Mouse (Mus musculus) megakaryocyte, adult 5-6 weeks (primary cell): ENCODE results near the gene Foxa1. TPM values are rescaled to one million over a fixed set of nuclear protein-coding genes. Genes with fewer than 3 reads are reported as not detected.

Experiments used
- ATAC-seq: 2 replicates; pipeline ENCODE4 v1.8.0; 2016; ENCODE audit warnings: mild to moderate bottlenecking, inconsistent platforms; ENCODE audit not compliant: poor library complexity, severe bottlenecking
- total RNA-seq, 2 experiments: library from RNA; stranded (forward) in 1 of 2; stranded (reverse) in 1 of 2; fragments of 153-499, 151-499 nt in 1 of 2; fragments of 221-1000, 200-1000 nt in 1 of 2; gene quantifications; 2 replicates each; pipeline versions ENCODE4 v1.2.3 to v1.2.4; 2015 to 2017

The Foxa1 gene
- total RNA-seq (2015) = not detected in 2 replicates
- not detected in 2 replicates for total RNA-seq (2017)

DNA sequence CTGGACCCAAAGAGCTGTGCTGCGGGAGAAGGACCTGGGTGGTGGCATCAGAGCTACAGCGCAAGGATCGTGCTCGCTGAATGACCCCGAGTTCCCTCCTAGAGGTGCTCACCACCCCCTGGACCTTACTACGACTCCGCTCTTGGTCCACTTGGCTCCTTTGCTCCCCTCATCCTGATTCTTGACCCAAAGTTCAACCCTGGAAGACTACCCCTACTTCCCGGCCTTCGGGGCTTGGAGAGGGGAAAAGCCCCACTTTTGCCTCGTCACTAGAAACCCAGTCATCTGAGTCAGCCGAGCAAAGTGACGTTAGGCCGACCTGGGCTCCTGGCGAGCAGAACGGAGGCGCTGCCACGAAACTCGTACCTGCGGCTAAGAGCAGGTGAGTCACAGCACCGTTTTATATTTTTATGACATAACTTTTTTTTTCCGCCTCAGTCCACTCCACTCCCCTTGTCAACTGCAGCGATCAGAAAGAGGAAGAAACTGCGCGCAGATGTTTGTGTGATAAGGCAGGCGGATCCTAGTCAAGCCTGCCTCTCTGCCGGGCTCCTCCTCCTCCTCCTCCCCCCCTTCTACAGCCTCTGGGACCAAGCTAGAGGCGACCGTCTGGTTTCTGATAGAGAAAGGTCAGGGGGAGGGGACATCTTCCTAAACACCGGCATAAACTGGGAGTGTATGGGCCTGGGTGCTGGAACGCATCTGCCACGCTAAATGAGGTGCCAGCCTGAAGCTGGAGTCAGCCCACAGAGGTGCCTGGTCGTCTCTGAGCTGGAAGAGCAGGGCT is at the start of gene Foxa1:
Foxa1 (minus strand) TSS at position 502 of the 787 bp plus-strand sequence.
- ATAC-seq = peak; percentile 50

DNA sequence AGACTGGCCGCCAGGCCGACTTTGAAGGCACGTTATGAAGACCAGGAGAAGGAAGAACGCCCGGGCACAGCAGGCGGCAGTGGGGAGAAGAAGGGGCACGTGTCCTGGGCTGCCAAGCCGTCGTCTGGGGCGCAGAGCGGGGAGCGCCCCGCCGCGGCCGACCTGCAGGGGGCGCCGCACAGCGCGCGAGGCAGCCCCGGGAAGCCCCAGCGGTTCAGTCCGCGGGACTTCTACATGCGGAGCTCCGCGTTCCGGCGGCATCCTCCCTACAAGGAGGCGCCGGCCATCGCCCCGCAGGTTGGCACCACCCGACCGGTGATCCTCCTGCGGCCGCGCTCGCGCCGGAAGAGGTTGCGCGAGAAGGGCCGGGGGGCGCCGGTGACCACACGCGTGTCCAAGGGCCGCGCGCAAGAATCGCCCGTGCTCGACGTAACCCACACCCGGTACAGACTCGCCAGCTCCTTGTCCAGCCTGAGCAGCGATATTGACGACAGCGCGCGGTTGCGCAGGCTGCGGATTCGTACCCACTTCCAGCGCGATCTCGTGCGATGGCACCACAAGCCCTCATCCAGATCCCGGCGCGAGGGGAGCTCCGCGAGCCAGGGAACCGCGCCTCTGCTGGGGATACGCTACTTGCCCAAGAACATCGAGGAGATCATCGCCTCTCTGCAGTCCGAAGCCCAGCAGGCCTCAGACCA is 29.4 kb upstream of the Foxa1 start:
- no peak for ATAC-seq

DNA sequence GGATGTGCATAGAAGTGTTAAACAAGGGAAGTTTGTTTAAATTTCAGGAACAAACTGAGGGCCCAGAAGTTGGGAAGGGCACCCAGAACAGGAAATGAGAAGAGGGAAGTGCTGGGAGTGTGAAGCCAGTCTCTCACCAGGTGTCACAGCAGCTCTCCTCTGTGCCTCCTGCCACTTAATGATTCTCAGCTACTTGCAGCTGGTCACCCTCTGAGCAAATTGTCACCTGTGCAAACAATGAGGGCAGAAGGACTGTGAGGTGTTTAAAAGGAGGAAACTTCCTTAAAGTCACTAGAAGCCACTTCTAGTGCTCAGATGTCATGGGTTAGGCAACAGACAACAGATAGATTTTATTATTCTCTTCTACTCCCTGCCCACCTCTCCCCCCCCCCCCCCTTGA is 25.7 kb upstream of the Foxa1 start:
- no peak for ATAC-seq

DNA sequence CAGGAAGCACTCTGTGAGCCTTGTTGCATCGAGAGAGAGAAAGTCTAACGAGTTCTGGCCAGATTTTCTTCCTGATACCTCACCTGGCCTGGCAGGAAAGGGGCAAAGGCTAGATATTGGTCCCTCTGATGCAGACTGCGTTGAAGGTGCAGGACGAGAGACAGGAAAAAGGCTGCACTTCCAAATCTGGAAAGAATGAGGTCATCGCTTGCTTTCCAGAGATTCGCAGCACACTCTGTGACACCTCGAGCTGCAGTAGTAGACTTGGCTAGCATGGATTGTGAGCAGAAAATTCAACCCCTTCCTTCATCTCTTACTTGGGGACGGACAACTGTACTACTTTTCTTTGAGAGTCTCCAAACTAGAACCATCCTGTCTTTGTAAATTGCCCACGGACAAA is 25.1 kb upstream of the Foxa1 start:
- ATAC-seq = no peak

DNA sequence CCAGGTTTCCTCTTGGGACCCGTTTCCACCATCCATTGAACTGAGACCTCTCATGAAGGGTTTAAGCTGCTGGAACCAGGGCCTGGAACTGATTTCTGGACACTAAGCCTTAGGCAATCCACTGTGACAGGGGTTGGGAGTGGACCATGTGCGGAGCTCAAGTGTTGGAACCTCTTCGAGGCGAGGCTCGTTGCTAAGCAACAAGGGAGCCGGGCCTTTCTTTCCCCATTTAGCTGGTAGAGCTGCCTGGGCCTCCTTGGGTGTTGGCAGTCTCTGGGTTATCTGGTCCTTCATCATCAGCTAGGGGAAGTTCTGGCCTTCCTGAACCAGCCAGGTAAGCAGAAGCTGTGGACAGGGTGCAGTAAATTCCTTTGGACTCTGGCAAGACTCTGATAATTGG is 17.2 kb upstream of the Foxa1 start, which contains the start of gene Ttc6:
Ttc6 (plus strand) TSS at position 205 of the 400 bp plus-strand sequence.
- no peak for ATAC-seq

DNA sequence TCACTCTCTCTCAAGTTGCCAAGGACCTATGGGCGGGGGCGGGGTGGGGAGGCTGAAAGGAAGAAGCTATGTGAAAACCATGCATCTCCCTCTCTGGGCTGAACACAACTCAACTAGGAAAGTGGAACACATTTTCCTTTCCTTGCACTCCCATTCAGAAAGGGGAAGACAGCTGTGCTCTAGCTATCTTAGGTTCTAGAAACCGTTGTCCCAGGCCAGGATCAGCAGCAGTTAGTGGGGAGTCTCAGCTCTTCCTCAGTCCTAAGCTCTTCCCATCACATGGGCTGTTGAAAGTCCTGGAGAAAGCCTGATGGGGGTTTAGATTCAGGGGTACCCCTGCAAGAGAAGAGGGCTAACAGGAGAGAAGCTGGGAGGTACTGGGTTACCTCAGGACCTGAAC is 7.4 kb upstream of the Foxa1 start:
- ATAC-seq = no peak

DNA sequence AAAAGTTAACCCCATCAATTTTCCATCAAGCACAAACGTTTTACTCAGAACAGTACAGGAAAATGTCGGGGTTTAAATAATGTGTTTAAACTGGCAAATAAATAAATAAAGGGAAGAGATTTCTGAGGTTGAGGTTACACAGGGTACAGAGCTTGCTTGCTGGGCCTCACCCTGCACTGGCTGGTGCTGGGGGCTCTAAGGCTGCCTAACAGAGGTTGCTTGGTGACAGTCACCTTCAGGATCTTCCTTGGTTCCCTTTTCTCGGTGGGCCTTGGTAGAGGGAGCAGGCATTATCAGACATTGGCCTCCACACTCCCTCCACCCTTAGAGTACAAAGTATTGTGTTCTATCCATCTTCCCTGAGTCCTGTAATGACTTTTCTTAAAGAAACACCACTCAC is 5.6 kb upstream of the Foxa1 start:
- ATAC-seq = no peak

DNA sequence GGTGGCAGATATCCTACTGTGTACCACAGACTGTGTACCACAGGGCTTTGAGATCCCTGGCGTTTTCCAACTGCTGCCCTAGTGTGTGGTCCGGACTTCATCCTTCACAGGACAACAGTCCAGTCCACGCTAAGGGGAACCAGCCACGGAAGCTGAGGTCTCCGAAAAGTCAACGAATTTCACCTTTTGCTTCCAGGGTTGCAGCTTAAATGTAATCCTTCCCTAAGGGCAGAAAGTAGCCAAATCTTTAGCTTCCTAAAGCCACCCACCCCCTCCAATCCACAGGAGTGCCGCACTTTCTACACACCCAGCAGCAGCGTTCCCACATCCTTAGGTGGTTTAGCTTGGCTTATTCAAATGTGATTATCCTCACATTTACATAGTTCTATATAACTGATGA is 4.2 kb upstream of the Foxa1 start:
- ATAC-seq = no peak

DNA sequence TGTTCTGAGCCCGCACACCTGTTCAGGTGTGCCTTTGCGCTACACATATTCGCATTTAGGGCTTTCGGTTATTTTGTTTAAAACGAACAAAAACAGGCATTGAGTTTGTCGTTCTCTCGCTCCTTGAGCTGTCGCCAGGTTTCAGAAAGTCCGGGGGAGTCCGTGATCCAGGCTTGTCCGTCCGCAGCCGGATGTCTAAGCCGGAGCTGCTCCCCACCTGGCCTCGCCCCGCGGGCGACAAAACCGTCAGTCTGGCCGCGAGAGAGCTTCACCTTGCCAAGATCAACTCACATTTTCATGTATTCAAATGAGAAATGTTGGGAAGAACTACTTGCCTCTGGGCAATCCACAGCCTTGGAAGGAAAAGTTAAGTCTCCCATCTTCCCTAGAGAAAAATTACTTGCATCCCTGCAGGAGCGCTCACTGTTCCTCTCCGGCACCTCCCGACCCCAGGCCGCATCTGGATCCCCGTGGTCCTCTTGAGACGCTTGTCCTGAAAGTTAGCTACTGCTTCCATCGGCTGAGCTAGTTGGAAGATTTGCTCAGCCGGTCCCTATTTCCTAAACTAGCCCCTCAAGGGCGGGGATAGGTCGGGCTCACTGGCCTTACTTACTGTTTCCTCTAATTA is 3.6 kb upstream of the Foxa1 start:
- ATAC-seq = no peak

DNA sequence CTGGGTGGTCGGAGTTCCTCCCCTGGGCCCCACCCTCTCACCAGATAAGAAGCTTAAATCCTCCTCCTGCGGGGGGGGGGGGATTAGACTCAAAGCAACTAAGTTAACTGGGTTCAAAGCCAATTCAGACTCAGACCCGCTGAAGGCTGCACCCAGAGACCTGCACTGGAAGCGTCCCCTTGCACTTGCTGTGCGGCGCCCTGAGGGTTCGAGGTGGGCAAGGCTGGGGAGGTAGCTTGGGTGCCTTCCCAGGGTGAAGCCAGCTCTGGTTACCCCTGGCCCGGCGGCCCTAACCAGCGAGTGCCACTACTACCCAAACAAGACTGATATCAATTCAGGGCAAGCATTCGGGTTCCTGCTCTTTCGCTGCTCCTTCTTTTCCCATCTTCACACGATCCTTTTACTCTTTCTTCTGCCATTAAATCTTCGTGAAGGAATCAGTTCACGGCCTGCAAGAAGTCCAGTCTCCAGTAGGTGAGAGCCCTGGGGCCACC is 3.0 kb upstream of the Foxa1 start:
- ATAC-seq = no peak

DNA sequence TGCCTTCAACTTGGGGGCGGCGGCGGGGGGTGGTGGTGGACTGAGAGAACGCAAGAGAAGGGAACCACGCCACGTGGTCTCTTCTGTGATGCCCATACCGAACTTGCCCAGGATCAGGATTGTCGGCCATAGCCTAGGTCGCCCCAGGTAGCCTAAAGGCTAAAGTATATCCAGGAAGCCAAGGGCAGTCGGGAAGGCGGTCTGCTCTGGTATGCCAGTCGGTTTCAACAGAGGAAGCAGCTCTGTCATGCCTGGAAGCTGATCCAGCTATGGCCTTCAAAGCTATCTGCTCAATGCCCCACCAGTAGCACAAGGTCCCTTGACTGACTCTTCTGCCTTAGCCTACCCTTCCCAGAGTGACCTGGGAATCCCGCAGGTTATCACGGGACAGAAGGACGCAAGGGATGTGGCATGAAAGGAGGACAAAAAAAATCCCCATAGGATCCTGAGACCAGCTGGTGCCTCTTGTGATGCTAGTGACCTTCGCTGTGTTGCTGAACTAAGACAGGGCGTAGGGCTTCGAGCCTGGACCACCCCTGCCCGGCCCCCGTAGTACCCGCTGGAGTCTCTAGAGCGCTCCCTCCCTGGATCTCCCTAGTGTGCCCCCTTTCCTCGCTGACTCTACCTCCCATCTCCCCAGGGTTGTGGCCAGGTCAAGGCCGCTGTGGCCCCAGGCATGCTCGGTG is 2.4 kb upstream of the Foxa1 start:
- no peak for ATAC-seq

DNA sequence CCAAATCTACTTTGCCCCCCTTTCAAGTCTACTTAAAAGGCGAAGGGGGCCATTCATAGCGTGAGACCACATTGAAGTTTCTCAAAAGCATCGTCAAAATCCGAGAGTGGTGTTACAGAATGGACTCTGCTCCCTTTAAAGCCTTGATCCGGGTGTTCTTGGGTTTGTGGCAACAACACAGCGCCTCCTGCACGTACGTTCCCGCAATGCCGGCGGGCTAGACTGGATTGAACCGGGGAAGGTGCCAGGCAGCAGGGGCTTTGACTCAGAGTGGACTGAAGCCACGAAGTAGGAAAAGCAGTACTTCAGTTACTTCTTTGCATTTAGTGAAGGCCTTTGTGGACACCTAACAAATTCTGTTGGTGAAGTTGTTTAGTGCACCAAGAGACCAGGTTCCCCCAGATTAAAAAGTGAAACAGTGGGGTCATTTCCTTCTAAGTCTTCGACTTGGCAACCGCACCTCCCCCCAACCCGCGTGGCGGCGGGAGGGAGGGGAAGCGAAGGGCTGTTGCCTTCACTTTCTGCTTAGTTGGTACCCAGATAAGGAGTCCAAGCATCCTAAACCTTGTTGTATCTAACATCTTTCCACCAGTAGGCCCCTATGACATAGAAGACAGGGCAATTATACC is 1.8 kb upstream of the Foxa1 start:
- no peak for ATAC-seq

DNA sequence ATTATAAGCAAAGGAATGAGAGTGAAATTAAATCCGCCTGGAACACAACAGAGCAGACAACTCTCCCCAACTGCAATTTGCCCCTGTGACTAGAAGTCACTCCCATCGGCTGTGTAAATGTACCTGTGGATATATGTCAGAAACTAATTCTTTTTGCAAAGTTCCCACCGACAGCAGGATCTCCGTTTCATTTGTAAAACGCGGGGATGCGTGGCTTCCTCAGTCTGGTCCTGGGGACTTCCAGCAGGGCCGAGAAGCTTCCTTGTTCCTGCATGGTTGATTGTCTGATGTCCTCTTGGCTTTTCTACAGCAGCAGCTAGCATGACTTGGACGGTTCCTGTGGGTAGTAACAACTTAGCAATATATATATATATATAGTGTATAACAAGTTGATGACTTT is 1.2 kb upstream of the Foxa1 start:
- no peak for ATAC-seq

DNA sequence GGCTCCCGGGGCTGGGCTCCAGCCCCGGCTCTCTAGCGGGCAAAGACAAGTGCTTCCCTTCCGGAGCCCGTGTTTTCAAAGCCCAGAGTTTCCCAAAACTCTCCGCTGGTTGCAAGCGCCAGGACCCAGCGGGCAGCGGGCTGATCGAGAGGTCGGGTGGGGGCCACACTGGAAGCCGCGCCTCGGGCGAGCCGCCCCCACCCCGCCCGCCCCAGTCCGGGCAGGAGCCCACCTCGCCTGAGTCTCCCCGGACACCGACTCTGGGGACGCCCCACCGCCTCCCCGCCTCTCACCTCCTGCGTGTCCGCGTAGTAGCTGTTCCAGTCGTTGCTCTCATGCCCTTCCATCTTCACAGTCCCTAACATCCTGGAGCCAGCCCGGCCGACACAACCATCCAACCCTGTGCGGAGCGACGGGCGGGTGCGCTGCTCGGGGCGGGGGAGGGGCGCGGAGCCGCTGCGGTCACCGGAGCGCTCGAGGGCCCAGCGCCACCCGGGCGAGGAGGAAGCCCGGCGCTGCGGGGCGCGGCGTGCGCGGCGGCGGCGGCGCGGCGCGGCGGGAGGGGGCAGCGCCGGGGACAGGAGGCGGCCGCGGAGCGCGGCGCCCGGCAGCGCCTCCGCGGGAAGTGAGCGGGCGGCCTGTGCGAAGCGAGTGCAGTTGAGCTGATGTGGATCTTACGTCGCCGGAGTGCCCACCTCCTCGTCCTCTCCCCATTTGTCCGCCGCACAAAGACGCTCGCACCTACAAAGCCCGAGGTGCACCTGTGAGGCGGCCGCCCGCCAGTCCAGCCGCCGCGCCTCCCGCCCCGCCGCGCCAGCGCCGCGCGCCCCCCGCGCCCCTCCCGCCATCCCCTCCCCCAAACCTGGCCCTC is 1.1 kb downstream of the Foxa1 start:
- ATAC-seq = peak; percentile 31

DNA sequence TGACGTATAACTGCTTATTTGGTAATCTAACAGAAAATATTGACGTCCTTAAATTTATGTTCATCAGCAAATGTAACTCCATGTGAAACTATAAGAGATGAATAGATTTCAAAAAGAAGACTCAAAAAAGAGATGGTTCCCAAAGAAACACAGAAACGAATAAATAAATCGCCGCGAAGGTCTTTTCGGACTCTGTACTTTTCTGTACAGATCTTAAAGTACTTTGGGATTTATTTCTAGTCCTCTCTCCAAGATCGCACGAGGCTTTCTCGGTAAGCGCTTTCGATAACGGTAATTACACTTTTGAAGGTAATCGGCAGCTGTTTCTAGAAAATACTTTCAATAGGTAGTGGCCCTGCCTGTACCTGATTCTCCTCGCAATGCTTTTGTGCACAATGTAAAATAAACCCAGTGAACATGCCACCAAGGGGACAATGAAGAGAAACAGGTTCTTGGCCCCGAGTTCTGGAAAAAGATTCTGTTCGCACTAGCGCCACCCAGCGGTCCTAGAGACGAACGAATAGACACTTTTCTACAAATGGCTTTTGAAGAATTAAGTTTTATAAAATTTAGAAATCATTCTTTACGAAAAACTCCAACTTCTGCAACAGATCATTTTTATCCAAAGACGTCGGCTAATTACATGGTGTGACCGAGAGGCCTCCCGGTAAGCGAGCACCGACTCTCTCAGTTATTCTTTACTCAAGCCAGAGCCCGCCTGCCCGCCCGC is 1.9 kb downstream of the Foxa1 start:
- ATAC-seq = no peak

DNA sequence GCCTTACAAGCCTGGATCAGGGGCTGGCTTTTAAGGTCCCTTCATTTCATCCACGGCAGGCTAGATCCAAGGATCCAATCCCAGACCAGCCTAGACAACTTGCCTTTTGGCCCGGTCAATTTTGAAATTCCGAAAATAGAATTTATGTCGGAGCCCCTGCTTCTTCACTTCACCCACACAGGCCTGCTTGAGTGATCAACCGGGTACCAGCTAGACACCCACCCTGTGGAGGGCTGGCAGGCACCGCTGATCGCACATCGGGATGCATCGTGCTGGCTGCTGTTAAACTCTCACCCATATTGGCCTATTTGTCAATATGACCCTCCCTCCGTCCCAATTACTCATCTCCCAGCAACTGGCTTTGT is 3.1 kb downstream of the Foxa1 start:
- no peak for ATAC-seq

DNA sequence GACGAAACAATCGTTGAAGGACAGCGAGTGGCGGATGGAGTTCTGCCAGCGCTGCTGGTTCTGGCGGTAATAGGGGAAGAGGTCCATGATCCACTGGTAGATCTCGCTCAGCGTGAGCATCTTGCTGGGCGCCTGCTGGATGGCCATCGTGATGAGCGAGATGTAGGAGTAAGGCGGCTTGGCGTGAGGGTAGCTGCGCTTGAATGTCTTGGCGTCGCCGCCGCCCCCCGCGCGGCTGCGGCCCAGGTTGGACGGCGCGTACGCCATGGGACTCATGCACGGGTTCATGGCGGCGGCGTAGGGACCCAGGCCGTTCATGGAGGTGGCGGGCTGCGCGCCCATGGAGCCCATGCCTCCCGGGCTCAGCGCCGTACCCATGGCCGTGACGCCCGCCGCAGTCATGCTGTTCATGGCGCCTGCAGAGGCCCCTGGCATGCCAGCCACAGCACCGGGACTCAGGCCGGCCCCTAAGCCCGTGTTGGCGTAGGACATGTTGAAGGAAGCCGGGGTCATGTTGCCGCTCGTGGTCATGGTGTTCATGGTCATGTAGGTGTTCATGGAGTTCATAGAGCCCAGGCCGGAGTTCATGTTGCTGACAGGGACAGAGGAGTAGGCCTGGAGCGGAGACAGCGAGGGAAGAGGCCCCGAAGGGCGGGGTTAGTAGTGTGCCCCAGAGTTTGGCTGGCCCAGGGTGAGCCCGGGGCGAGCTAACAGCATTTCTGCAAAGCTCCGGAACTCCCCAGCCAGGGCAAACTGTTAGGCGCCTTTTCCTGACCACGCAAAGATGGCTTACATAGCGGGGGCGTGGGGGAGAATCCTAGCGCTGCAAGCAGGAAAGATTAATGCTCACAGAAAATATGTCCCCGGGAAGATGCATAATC is 3.7 kb downstream of the Foxa1 start:
- ATAC-seq = no peak
